Mouse (Mus musculus) ES-E14 (cell line): Measurements from ENCODE around the gene Pum1. TPM values are rescaled to one million over a fixed set of nuclear protein-coding genes. Genes with fewer than 3 reads are reported as not detected.

Experiments
- DNase-seq: peaks from one replicate; pipeline ENCODE4 v3.0.0-alpha.2; 2013; ENCODE audit warnings: low read depth, low spot score
- H3K27ac ChIP-seq: 2 replicates; pipeline ENCODE4 v1.5.1; 2012; ENCODE audit warnings: low read depth, mild to moderate bottlenecking, low read length, moderate library complexity, mixed read lengths; ENCODE audit not compliant: poor library complexity, insufficient read depth, severe bottlenecking
- H3K36me3 ChIP-seq: 2 replicates; pipeline ENCODE4 v1.6.1; 2012; ENCODE audit warnings: mild to moderate bottlenecking, low read length, moderate library complexity, mixed read lengths; ENCODE audit not compliant: control insufficient read depth, poor library complexity, insufficient read depth, severe bottlenecking
- H3K4me1 ChIP-seq, 2 experiments: fragments of 150-350 bp in 1 of 2; sonication (generic) in 1 of 2; 2 replicates each; pipeline ENCODE4 v1.6.1; 2012; ENCODE audit warnings: low read length in 2 of 2, mild to moderate bottlenecking in 1 of 2, mixed read lengths in 1 of 2; ENCODE audit not compliant: control insufficient read depth in 2 of 2, insufficient read depth in 2 of 2, poor library complexity in 1 of 2
- H3K4me3 ChIP-seq, 2 experiments: fragments of 150-350 bp in 1 of 2; sonication (generic) in 1 of 2; 2 replicates each; pipeline ENCODE4 v1.5.1; 2012; ENCODE audit warnings: low read length in 2 of 2, low read depth in 1 of 2, mild to moderate bottlenecking in 1 of 2, mixed read lengths in 1 of 2; ENCODE audit not compliant: insufficient read depth in 1 of 2, poor library complexity in 1 of 2, severe bottlenecking in 1 of 2
- H3K9ac ChIP-seq: 2 replicates; pipeline ENCODE4 v1.6.1; 2012; ENCODE audit warnings: low read depth, mild to moderate bottlenecking, low read length, mixed read lengths; ENCODE audit not compliant: poor library complexity, insufficient read depth, severe bottlenecking
- H3K9me3 ChIP-seq: fragments of 150-350 bp; sonication (generic); 2 replicates; pipeline ENCODE4 v1.6.1; 2012; ENCODE audit warnings: low read depth, mild to moderate bottlenecking, low read length; ENCODE audit not compliant: control insufficient read depth, insufficient read depth
- CHD2 ChIP-seq: IDR thresholded peaks from 2 replicates; pipeline ENCODE4 v1.6.1; 2014; ENCODE audit warnings: mild to moderate bottlenecking, low read depth, low read length, inconsistent platforms
- HCFC1 ChIP-seq: IDR thresholded peaks from 2 replicates; pipeline ENCODE4 v1.6.1; 2012; ENCODE audit warnings: low read length, inconsistent platforms, borderline replicate concordance; ENCODE audit not compliant: insufficient read depth
- MAFK ChIP-seq: IDR thresholded peaks from 2 replicates; pipeline ENCODE4 v1.6.1; 2014; ENCODE audit warnings: mild to moderate bottlenecking, low read depth, low read length, inconsistent platforms; ENCODE audit not compliant: insufficient read depth
- ZC3H11A ChIP-seq: IDR thresholded peaks from 2 replicates; pipeline ENCODE4 v1.6.1; 2012; ENCODE audit warnings: low read depth, mild to moderate bottlenecking, inconsistent platforms, low read length, borderline replicate concordance
- ZNF384 ChIP-seq: IDR thresholded peaks from 2 replicates; pipeline ENCODE4 v1.6.1; 2012; ENCODE audit warnings: low read depth, low read length, inconsistent platforms
- in situ Hi-C, 2 experiments: fragments of 600-800 bp; cut with MboI; formaldehyde crosslinking; loops; one replicate each; pipeline ENCODE4 v1.15.1; 2025; ENCODE audit warnings: low sequenced_read_pairs in 2 of 2, inconsistent platforms in 1 of 2; ENCODE audit not compliant: unreplicated experiment in 2 of 2
- total RNA-seq: library from RNA; depleted of rRNA; stranded (reverse); fragments of 300-350 nt; gene quantifications from 2 replicates; pipeline ENCODE4 v1.2.3, GENCODE M21; 2012

Gene Pum1
- total RNA-seq, 1 experiment: 101 TPM

GRCm38 (mm10) chr4:130711353-130711848 lies 48.3 kb downstream of the Pum1 start:
- H3K36me3 ChIP-seq: peaks cover 6% of the 10 kb centered on the region
- no peak overlapping the region for H3K27ac ChIP-seq
- H3K4me1 ChIP-seq: peaks cover 11 to 12% of the 10 kb centered on the region in 2 experiments; a peak in 3 of 4 replicates
- no peak overlapping the region for H3K9ac ChIP-seq
- TF ChIP-seq ZNF384 (no peak), CHD2 (no peak), MAFK (no peak), HCFC1 (no peak), ZC3H11A (no peak)
- H3K4me3 ChIP-seq: no peak overlapping the region
- in situ Hi-C loops: no loop called here
- no peaks in the 10 kb centered on the region for H3K9me3 ChIP-seq
- DNase-seq: no peak

- Histone ChIP-seq H3K36me3 (peaks cover 6% of the 10 kb centered on the region), H3K9ac (no peak overlapping the region), H3K4me1 (peaks cover 10 to 11% of the 10 kb centered on the region in 2 experiments; a peak in 3 of 4 replicates), H3K27ac (no peak overlapping the region), H3K9me3 (no peaks in the 10 kb centered on the region), H3K4me3 (no peak overlapping the region)
- DNase-seq: no peak
- in situ Hi-C loops: no loop called here
- no peak for TF ChIP-seq MAFK
- TF ChIP-seq ZNF384: no peak
- no peak for TF ChIP-seq ZC3H11A
- TF ChIP-seq CHD2: no peak
- no peak for TF ChIP-seq HCFC1
Observed at GRCm38 (mm10) chr4:130712341-130712740, 49.2 kb downstream of the Pum1 start.

- Histone ChIP-seq H3K4me1 (peaks cover 11 to 12% of the 10 kb centered on the region in 2 experiments; a peak in 3 of 4 replicates), H3K4me3 (no peak overlapping the region), H3K9ac (no peak overlapping the region), H3K27ac (no peak overlapping the region), H3K36me3 (peaks cover 6% of the 10 kb centered on the region), H3K9me3 (no peaks in the 10 kb centered on the region)
- TF ChIP-seq ZC3H11A (no peak), HCFC1 (no peak), CHD2 (no peak), ZNF384 (no peak), MAFK (no peak)
- in situ Hi-C loops: no loop called here
- no peak for DNase-seq
Observed at GRCm38 (mm10) chr4:130713430-130713829, 50.3 kb downstream of the Pum1 start.

- in situ Hi-C loops: no loop called here
- Histone ChIP-seq H3K9me3 (no peaks in the 10 kb centered on the region), H3K9ac (no peak overlapping the region), H3K27ac (no peak overlapping the region), H3K36me3 (peaks cover 9% of the 10 kb centered on the region), H3K4me3 (no peak overlapping the region), H3K4me1 (peaks cover 10 to 11% of the 10 kb centered on the region in 2 experiments; a peak in 3 of 4 replicates)
- no peak for DNase-seq
- TF ChIP-seq HCFC1 (no peak), ZC3H11A (no peak), CHD2 (no peak), ZNF384 (no peak), MAFK (no peak)
Observed at GRCm38 (mm10) chr4:130715126-130715525, 52.0 kb downstream of the Pum1 start.
